In the genomic region with DNA sequence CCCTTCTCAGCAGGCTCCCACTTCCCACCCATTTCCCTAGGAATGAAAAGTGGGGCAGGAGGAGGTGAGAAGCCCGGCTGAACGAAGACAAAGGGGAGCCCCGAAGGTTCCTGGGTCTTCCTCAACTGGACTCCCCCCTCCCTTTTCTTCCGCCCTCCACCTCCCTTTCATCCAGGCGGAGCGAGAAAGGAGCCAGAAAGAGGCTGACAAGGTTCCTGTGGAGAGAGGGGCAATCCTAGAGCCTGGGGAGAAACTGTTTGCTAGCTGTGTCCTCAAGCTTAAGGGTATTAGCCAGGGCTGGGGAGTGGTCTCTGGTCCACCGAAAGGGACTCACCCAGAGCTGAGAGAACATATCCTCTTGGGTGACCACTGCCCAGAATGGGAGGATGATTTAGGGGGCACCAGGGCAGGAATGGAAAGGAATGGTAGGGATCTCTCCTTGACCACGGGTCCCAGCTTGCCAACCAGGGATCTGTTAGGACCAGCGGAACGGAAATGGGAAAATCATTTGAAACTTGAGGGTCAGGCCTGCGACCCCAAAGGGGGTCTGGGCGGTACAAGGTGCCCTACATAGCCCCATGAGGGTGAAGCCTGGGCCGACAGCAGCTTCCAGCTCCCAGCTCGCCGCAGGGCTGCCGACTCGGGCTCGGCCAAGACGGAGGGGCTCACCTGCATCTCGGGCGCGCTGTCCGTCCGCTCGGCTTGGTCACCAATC, we compare ENCODE assay signal across 8 mouse cellular contexts.
DNase-seq lines count a peak whose midpoint lies in the region; ATAC-seq and TF ChIP-seq lines count a peak whose summit lies in the region.

No protein-coding gene starts in this region.

- no peak for TF ChIP-seq CTCF in kidney, postnatal 0 days (IDR thresholded peaks at IDR 0.05; ENCODE audit: low read depth)
- TF ChIP-seq CTCF in embryonic fibroblast, embryonic 13.5 days (IDR thresholded peaks at IDR 0.05; ENCODE audit: borderline replicate concordance, insufficient read depth, low read length): no peak

- H3K4me3 ChIP-seq in kidney, postnatal 0 days (replicated peaks; ENCODE audit: low read depth, low read length): peak overlapping the region; percentile 56
- H3K4me3 ChIP-seq in embryonic fibroblast, embryonic 13.5 days (ENCODE audit: insufficient read depth, low read length): peak overlapping the region; percentile 48
- peak overlapping the region; percentile 57 for H3K4me3 ChIP-seq in intestine, embryonic 15.5 days (replicated peaks)
- H3K4me3 ChIP-seq in neural tube, embryonic 11.5 days (ENCODE audit: low read depth, low read length): peak overlapping the region; percentile 49

- H3K27ac ChIP-seq in kidney, postnatal 0 days: no peak overlapping the region
- no peak overlapping the region for H3K27ac ChIP-seq in embryonic fibroblast, embryonic 13.5 days (ENCODE audit: insufficient read depth, low read length)
- H3K27ac ChIP-seq in intestine, embryonic 15.5 days: no peak overlapping the region
- peak overlapping the region; percentile 67 for H3K27ac ChIP-seq in neural tube, embryonic 11.5 days (ENCODE audit: low read depth, low read length)

- peak overlapping the region; percentile 60 for H3K9ac ChIP-seq in kidney, postnatal 0 days (ENCODE audit: low read depth, low read length)
- peak overlapping the region; percentile 51 for H3K9ac ChIP-seq in intestine, embryonic 15.5 days
- peak overlapping the region; percentile 86 for H3K9ac ChIP-seq in neural tube, embryonic 11.5 days (ENCODE audit: low read length)

- peak overlapping the region; percentile 90 for H3K4me2 ChIP-seq in kidney, postnatal 0 days (ENCODE audit: low read length)
- H3K4me2 ChIP-seq in intestine, embryonic 15.5 days (replicated peaks): peak overlapping the region; percentile 98
- peak overlapping the region; percentile 98 for H3K4me2 ChIP-seq in neural tube, embryonic 11.5 days (ENCODE audit: low read depth)

- H3K27me3 ChIP-seq in kidney, postnatal 0 days (ENCODE audit: insufficient read depth, low read length): peaks cover 10% of the 10 kb centered on the region; the same call in 1 of the 2 replicates
- H3K27me3 ChIP-seq in intestine, embryonic 15.5 days (replicated peaks): peaks cover 48% of the 10 kb centered on the region
- H3K27me3 ChIP-seq in neural tube, embryonic 11.5 days (ENCODE audit: control insufficient read depth, insufficient read depth, low read length): peaks cover 31% of the 10 kb centered on the region

- peak; percentile 2; the same call in 1 of the 2 replicates for ATAC-seq in kidney, postnatal 0 days (replicated peaks; ENCODE audit: low FRiP score, low read depth)
- ATAC-seq in intestine, embryonic 15.5 days: no peak
- ATAC-seq in neural tube, embryonic 11.5 days (ENCODE audit: insufficient read depth, low FRiP score, low TSS enrichment): no peak
- ATAC-seq in monocyte, adult 5-6 weeks (replicated peaks; ENCODE audit: insufficient number of reproducible peaks, low FRiP score, low TSS enrichment, poor library complexity, severe bottlenecking): no peak

- no peaks in the 10 kb centered on the region for H3K9me3 ChIP-seq in kidney, postnatal 0 days (replicated peaks; ENCODE audit: low read length)
- H3K9me3 ChIP-seq in intestine, embryonic 15.5 days: no peaks in the 10 kb centered on the region
- no peaks in the 10 kb centered on the region for H3K9me3 ChIP-seq in neural tube, embryonic 11.5 days (ENCODE audit: control insufficient read depth, low read length)

- peak; percentile 12 for DNase-seq in kidney, postnatal 0 days (ENCODE audit: low spot score)
- DNase-seq in kidney, adult 8-10 months: no peak
- DNase-seq in neural tube, embryonic 11.5 days (ENCODE audit: low spot score): peak; percentile 29
- DNase-seq in left cerebral cortex, adult 9 months (ENCODE audit: low spot score in 2 of 2): no peak
- no peak for DNase-seq in layer of hippocampus, postnatal 10 days (ENCODE audit: low spot score in 2 of 2)

- H3K36me3 ChIP-seq in kidney, postnatal 0 days (ENCODE audit: insufficient read depth, low read length): no peaks in the 10 kb centered on the region
- H3K36me3 ChIP-seq in intestine, embryonic 15.5 days: no peaks in the 10 kb centered on the region
- no peaks in the 10 kb centered on the region for H3K36me3 ChIP-seq in neural tube, embryonic 11.5 days (ENCODE audit: control insufficient read depth, insufficient read depth, low read length)

- WGBS in kidney, postnatal 0 days: 2% methylated on average over 25 of the region's 25 CpGs
- WGBS in intestine, embryonic 15.5 days: 2% methylated on average over 25 of the region's 25 CpGs
- 2% methylated on average over 17 of the region's 25 CpGs for WGBS in neural tube, embryonic 11.5 days

- peaks cover 7% of the 10 kb centered on the region for H3K4me1 ChIP-seq in kidney, postnatal 0 days (replicated peaks; ENCODE audit: insufficient read depth, low read length)
- H3K4me1 ChIP-seq in embryonic fibroblast, embryonic 13.5 days (ENCODE audit: control insufficient read depth, insufficient read depth, low read length): no peaks in the 10 kb centered on the region
- H3K4me1 ChIP-seq in intestine, embryonic 15.5 days (replicated peaks): peaks cover 17% of the 10 kb centered on the region
- peaks cover 8% of the 10 kb centered on the region; the same call in 1 of the 2 replicates for H3K4me1 ChIP-seq in neural tube, embryonic 11.5 days (ENCODE audit: control insufficient read depth, insufficient read depth, low read length)

- no peak for TF ChIP-seq POLR2A in embryonic fibroblast, embryonic 13.5 days (IDR thresholded peaks at IDR 0.05; ENCODE audit: low read depth, low read length)

Comparison
In these comparisons a context has a peak if more than half of its experiments do, and no peak if none do; other contexts are left out.
1. DNase-seq: peak in kidney, postnatal 0 days (single experiment) and neural tube, embryonic 11.5 days (single experiment); none in kidney, adult 8-10 months (0 of 2), left cerebral cortex, adult 9 months (0 of 2) and layer of hippocampus, postnatal 10 days (0 of 2).
2. Peak in every context shown above with its lines, with median percentiles within 50 percentile points of each other: H3K4me2 ChIP-seq, H3K4me3 ChIP-seq and H3K9ac ChIP-seq.